Mouse (Mus musculus): Measurements from ENCODE around the gene Unc5c.

- TF ChIP-seq CTCF (IDR thresholded peaks at IDR 0.05; ENCODE audit: extremely low read depth, insufficient read depth, low read length) (no peak), POLR2A (IDR thresholded peaks at IDR 0.05; ENCODE audit: extremely low read depth, insufficient read depth, low read length) (no peak)
These were observed 28.0 kb downstream of the Unc5c start for GRCm38 (mm10) chr3:141493000-141493399.

Data from cortical plate, adult 2 months (tissue).